Mouse (Mus musculus): ENCODE data around the gene Lcat.

Gene Lcat

GRCm38 (mm10) chr8:105949350-105949749, 6.2 kb upstream of the Lcat start:
- in situ Hi-C loops (cut with MboI, MseI), result no loop called here

DNA sequence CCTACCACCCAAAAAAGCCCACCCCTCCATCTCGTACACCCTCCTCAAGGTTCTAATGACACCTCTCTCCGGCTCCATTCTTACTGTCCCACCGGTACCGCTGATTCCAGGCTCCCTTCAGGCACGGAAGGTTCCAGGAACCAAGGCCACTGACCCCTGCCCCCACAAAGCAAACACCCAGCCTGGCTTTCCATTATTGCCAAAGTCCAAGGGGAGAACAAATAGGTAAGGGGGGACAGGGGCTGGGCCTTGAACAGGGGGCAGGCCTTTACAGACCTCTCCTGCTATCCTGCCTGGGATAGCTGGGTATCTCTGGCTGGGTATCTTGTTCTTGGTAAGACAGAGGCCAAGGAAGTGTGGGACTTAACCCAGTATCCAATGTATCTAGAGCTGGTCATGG, 640 bp downstream of the Lcat start:
- in situ Hi-C loops (cut with MboI, MseI), result no loop called here

DNA sequence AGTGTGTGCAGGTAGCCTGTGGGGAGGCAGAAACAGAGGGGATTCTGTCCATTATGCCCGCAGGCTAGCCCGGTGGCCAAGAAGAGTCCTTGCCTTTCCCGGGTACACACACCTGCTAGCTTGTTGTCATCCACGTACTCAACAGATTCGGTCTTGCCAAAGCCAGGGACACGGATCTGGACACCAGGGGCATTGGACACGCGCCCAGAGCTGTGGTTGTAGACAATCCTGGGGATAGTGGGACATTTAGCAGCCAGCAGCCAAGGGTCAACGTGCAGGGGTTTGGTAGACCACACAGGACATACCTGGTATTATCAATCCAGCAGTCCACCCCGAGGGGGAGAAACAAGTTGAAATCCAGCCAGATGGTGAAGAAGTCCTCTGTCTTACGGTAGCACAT, 1.2 kb downstream of the Lcat start:
- in situ Hi-C loops (cut with MboI, MseI), result no loop called here

DNA sequence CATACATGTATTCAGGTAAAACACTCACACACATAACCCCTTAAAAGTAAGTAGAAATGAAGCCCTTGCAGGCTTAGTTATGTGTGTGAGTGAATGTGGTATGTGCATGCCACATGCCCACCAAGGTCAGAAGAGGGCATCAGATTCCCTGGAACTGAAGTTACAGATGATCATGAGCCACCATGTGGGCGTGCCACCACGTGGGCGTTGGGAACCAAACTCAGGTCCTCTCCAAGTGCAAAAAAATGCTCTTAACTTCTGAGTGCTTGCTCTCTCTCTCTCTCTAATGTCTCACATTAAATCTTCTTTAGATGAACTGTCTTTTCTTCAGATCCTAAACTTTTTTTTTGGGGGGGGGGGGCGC, 4.9 kb downstream of the Lcat start, which contains the start of gene Psmb10:
Gene Psmb10 (minus strand): TSS at position 139 of the 364 bp plus-strand sequence.
- in situ Hi-C loops (cut with MboI, MseI), result loop anchor here (10.0 kb wide), 1 partner anchor 53 kb away; the partner anchor contains the start of gene Edc4

DNA sequence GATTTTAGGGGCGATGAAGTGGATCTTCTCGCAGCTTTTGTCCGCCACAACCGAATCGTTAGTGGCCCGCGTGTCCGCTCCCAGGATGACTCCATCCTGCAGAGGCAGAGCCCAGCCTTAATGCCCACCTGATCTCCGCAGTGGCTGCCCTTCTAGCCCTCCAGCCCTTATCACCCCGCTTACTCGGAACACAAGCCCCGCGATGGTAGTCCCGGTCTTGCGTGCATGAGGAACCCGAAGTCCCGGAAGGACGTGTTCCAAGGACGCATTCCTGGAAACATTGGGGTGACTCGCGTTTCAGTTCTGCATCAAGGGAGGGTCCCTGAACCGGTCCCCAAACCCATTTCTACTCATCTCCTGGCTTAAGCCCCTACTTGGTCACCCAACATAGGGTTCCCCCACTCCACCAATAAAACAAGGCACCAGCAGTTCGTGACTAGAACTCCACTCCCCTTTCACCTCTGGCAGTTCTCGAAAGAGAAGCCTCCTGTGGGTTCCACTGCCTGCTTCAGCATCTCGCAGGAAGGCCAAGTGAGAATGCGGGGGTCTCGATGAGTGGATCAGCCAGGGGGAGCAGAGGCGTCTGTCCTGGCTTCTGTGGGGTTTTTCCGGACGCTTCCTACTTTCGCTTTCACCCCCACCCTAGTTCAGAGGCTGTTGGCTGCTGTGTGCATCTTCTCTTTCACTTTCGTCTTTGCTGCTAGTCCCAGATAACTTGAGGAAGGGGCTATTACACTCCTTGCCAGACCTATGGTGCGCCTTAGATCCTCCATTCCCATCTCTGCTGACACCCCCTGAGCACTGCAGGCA, 5.5 kb downstream of the Lcat start:
- in situ Hi-C loops (cut with MboI, MseI), result loop anchor here (10.0 kb wide), 1 partner anchor 53 kb away; the partner anchor contains the start of gene Edc4

GRCm38 (mm10) chr8:105936866-105937475, 6.2 kb downstream of the Lcat start:
- in situ Hi-C loops (cut with MboI, MseI), result loop anchor here (10.0 kb wide), 1 partner anchor 52 kb away; the partner anchor contains the start of gene Edc4

- in situ Hi-C loops (cut with MboI, MseI), result loop anchor here (10.0 kb wide), 1 partner anchor 51 kb away; the partner anchor contains the start of gene Edc4
These were observed 7.1 kb downstream of the Lcat start for GRCm38 (mm10) chr8:105935863-105936603.

GRCm38 (mm10) chr8:105935105-105935504, 8.1 kb downstream of the Lcat start:
- in situ Hi-C loops (cut with MboI, MseI), result loop anchor here (10.0 kb wide), 1 partner anchor 50 kb away; the partner anchor contains the start of gene Edc4

- in situ Hi-C loops (cut with MboI, MseI), result loop anchor here (10.0 kb wide), 1 partner anchor 49 kb away; the partner anchor contains the start of gene Edc4
These were observed 9.4 kb downstream of the Lcat start, which contains the start of gene Ctrl for GRCm38 (mm10) chr8:105933762-105934161. Gene Ctrl, minus strand, starts transcription at chr8:105933862.

DNA sequence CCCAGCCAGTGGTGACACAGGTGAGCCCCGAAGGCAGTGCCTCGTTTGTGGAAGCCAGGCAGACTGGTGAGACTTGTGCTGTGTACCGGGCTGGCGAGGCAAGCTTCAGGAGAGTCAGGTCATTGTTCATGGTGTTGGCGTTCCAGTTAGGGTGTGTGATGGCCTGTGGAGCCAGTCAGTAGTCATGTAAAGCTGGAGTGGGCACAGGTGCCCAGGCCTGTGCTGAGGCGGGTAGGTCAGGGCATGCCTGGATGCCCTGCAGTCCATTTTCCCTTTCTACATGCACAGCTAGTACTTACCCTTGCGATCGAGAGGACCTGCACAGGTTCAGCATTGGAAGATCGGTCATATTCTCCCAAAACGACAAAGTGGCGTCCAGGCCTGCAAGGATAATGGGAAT, 10.7 kb downstream of the Lcat start:
- in situ Hi-C loops (cut with MboI, MseI), result loop anchor here (10.0 kb wide), 1 partner anchor 48 kb away; the partner anchor contains the start of gene Edc4

DNA sequence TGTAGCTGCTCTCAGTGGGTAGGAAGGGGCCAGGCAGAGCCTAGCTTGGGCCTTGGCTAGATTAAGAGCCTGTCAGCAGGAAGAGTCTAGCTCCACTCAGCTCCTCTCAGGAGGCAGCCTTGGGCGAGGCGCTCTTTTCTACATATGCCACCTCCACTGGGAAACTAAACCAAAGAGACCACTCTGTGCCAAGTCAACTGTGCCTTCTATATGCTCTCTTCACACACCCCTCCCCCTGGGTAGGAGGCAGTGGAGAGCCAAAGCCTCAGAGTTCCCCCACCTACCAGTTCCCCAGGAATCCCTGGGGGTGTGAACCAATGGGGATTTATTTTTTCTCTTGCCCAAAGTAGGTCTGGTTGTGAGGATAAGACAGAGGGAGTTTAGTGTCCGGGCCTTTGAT, 11.9 kb downstream of the Lcat start:
- in situ Hi-C loops (cut with MboI, MseI), result loop anchor here (10.0 kb wide), 1 partner anchor 46 kb away; the partner anchor contains the start of gene Edc4

DNA sequence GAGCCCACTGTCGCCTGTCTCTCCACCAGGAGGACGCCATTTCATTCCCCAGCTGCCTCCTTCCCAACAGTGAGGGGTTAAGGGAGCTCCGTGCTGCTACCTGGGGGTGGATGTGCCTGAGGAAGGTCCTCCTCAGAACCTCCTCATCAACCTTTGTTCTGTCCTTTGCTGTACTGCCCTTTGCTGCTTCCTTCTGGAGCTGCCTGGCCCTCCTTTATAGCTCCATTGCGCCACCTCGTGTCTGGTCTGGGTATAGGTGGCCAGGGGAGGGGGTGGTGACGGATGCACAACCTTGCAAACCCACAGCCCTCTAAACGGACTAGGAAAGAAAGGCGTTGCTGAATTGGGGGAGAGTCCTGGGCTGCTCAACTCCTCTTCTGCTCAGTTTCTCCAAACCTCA, 12.6 kb downstream of the Lcat start:
- in situ Hi-C loops (cut with MboI, MseI), result loop anchor here (10.0 kb wide), 1 partner anchor 46 kb away; the partner anchor contains the start of gene Edc4

- in situ Hi-C loops (cut with MboI, MseI), result loop anchor here (5.0 to 10.0 kb wide), 2 partner anchors 213 to 1460 kb away; no protein-coding TSS in a partner anchor
These were observed 18.1 kb downstream of the Lcat start for GRCm38 (mm10) chr8:105925123-105925522.

GRCm38 (mm10) chr8:105919390-105919789, 23.8 kb downstream of the Lcat start:
- in situ Hi-C loops (cut with MboI, MseI), result no loop called here

GRCm38 (mm10) chr8:105900941-105901616, 42.1 kb downstream of the Lcat start:
- in situ Hi-C loops (cut with MboI, MseI), result no loop called here

DNA sequence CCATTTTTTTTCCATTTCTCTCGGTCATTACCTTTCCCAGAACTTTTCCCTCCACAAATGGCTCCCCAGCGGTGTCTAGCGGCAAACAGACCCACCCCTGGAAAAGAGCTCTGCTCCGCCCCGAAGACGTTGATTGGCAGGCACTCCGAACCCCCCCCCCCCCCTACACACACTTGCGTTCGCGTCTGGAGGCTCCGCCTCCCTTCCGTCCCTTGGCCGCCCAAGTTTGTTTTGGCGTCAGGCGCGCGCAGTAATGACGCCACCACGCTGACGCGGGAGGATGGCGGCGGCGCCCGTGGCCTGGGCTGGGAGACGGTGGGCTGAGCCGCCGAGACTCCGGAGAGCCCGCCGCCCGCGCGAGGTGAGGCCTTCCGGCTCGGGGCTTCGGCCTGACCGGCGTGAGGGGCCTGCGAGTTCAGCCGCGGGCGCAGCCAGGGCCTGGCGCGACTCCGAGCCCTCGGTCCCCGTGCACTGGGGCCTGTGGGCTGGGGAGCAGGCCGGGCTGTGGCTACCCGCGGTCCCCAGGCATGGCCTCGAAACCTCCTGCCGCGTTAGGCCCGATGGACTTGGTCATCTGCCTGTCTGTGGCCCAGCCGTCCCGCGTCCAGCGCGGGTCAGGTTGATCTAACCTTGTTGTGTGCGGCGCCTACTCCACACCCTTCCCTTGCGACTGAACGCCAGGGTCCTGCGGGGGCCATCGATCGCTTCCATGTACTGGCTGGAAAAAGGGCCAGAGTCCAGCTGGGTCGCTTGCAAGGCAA, 42.8 kb downstream of the Lcat start, which contains the start of gene Pskh1:
Gene Pskh1 (plus strand): TSS at position 262 of the 761 bp plus-strand sequence.
- in situ Hi-C loops (cut with MboI, MseI), result no loop called here

GRCm38 (mm10) chr8:105897801-105898480, 45.2 kb downstream of the Lcat start:
- in situ Hi-C loops (cut with MboI, MseI), result no loop called here

- in situ Hi-C loops (cut with MboI, MseI), result no loop called here
These were observed 49.8 kb downstream of the Lcat start, which contains the start of gene Nrn1l for GRCm38 (mm10) chr8:105893339-105893738. Gene Nrn1l, plus strand, starts transcription at chr8:105893567.

DNA sequence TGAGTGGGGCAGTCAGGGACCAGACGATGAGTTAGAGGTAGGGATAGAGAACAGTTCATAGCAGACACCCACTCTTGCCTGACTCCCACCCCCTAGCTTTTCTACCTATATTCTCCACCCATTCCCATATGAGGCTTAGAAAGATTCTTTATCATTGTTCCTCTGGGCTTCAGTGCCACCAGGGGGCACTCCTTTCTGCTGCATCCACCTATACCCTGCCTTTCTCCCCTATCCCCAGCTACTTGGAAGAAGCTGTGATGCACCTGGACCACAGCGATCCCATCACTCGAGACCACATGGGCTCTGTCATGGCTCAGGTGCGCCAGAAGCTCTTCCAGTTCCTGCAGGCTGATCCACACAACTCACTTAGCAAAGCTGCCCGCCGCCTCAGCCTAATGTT, 50.8 kb downstream of the Lcat start:
- in situ Hi-C loops (cut with MboI, MseI), result no loop called here
